Mouse (Mus musculus) stomach, embryonic 16.5 days (tissue): ENCODE measurements around the gene Olfr1506. TPM values are rescaled to one million over a fixed set of nuclear protein-coding genes. Genes with fewer than 3 reads are reported as not detected.

Experiments
- polyA plus RNA-seq: library from polyadenylated mRNA; unstranded; fragments of >200 nt; fragmentation: Nextera tagmentation; extraction: Ambion mirVana; gene quantifications from 2 replicates; pipeline ENCODE4 v1.2.1, GENCODE M21; 2015

Gene Olfr1506
- polyA plus RNA-seq, 1 experiment from 2014 or later: not detected

Other genes with a start within 250 kb of the Olfr1506 start
- not detected in 2 replicates for gene Olfr1261, start 233.3 kb downstream of the Olfr1506 start, polyA plus RNA-seq
- gene Olfr1262, start 224.3 kb downstream of the Olfr1506 start, polyA plus RNA-seq: not detected in 2 replicates
- not detected in 2 replicates for gene Olfr1263, start 212.4 kb downstream of the Olfr1506 start, polyA plus RNA-seq
- gene Olfr1264, start 198.9 kb downstream of the Olfr1506 start, polyA plus RNA-seq: not detected in 2 replicates
- not detected in 2 replicates for gene Olfr1265, start 189.2 kb downstream of the Olfr1506 start, polyA plus RNA-seq
- not detected in 2 replicates for gene Olfr140, start 160.9 kb downstream of the Olfr1506 start, polyA plus RNA-seq
- gene Olfr1269, start 103.1 kb downstream of the Olfr1506 start, polyA plus RNA-seq: not detected in 2 replicates
- not detected in 2 replicates for gene Olfr32, start 82.2 kb downstream of the Olfr1506 start, polyA plus RNA-seq
- gene Olfr1270, start 71.4 kb downstream of the Olfr1506 start, polyA plus RNA-seq: not detected in 2 replicates
- not detected in 2 replicates for gene Olfr142, start 33.1 kb upstream of the Olfr1506 start, polyA plus RNA-seq
- gene Olfr1271, start 46.5 kb upstream of the Olfr1506 start, polyA plus RNA-seq: not detected in 2 replicates
- gene Olfr1272, start 68.3 kb upstream of the Olfr1506 start, polyA plus RNA-seq: not detected in 2 replicates
- 0.05 TPM in 1 of 2 replicates, not detected in the other for gene Gm13769, start 97.7 kb upstream of the Olfr1506 start, polyA plus RNA-seq
- gene Olfr1274-ps, start 174.2 kb upstream of the Olfr1506 start, polyA plus RNA-seq: not detected in 2 replicates